Mouse (Mus musculus) heart, postnatal 0 days (tissue): ENCODE data around the gene Ifit2.

Experiments used
- CTCF ChIP-seq: IDR thresholded peaks from 2 replicates; pipeline ENCODE4 v1.5.1; 2016; ENCODE audit warnings: antibody characterized with exemption, control low read depth, low read depth
- EP300 ChIP-seq: IDR thresholded peaks from 2 replicates; pipeline ENCODE4 v1.6.1; 2016; ENCODE audit warnings: antibody characterized with exemption, low read depth

GRCm38 (mm10) chr19:34596811-34597210 is 46.3 kb downstream of the Ifit2 start:
- TF ChIP-seq CTCF (no peak), EP300 (no peak)
